In the genomic region with DNA sequence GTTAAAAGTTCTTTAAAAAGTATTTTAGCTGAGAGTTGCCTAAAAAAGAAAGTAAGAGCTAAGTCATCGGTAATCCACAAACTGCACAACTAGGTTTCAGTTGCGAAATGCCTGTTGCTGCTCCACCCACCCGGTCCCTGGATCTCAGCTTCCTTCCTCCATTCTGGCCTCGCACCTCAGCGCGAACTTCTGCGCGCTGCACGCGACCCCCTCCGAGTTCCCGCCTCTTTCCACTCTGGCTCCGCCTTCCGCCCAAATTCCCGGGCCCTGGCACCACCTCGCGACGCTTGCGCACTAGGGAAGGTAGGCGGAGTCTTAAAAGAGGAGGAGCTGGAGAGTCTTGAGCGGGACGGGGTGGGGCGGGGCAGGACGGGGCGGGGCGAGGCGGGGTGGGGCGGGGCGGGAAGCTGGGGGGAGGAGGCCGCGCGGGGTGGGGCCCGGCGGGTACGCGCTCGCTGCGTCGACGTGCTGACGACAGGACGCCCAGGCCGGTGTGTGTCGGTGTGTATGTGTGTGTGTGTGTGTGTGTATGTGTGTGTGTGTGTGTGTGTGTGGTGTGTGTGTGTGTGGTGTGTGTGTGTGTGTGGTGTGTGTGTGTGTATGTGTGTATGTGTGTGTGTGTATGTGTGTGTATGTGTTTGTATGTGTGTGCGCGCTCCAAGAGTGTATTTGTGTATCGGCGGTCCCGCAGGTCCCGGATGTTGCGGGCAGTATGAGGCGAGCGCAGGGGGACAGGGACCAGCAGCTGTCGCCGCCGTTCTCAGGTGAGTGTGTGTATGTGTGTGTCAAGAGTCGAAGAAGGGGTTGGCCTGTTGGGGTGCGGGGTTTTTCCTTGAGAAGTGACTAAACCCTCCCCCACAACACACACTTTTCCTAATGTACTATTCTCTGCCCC, we compare ENCODE assay signal across 8 mouse cellular contexts. TPM values are rescaled to one million over a fixed set of nuclear protein-coding genes. Genes with fewer than 3 reads are reported as not detected.
DNase-seq lines count a peak whose midpoint lies in the region; ATAC-seq and TF ChIP-seq lines count a peak whose summit lies in the region.

A gene (plus strand): TSS at position 440 of the 895 bp plus-strand sequence.

- no peaks in the 10 kb centered on the region for H3K36me3 ChIP-seq in embryonic facial prominence, embryonic 14.5 days (ENCODE audit: control insufficient read depth, insufficient read depth, low read length)
- no peaks in the 10 kb centered on the region for H3K36me3 ChIP-seq in limb, embryonic 14.5 days (ENCODE audit: control insufficient read depth, insufficient read depth, low read length)
- H3K36me3 ChIP-seq in midbrain, postnatal 0 days (ENCODE audit: insufficient read depth, low read length): no peaks in the 10 kb centered on the region

- peak; percentile 91 for DNase-seq in 3T3-L1 (ENCODE audit: low read depth, low spot score)
- peak; percentile 83 to 91 for DNase-seq in adrenal gland, postnatal 4 days (ENCODE audit: low spot score in 2 of 2)
- peak; percentile 96 for DNase-seq in embryonic facial prominence, embryonic 14.5 days (ENCODE audit: low spot score)
- DNase-seq in heart, adult 8-10 months (ENCODE audit: low spot score): peak; percentile 93
- peak; percentile 96 for DNase-seq in kidney, adult 9 months
- DNase-seq in limb, embryonic 14.5 days (ENCODE audit: low spot score): peak; percentile 91
- DNase-seq in midbrain, postnatal 0 days (ENCODE audit: low spot score): peak; percentile 92
- peak; percentile 86 to 88 for DNase-seq in spleen, postnatal 14 days (ENCODE audit: low spot score in 2 of 2)

- no peak for TF ChIP-seq POLR2A in limb, embryonic 14.5 days (IDR thresholded peaks at IDR 0.05; ENCODE audit: borderline replicate concordance, extremely low read depth, insufficient read depth, insufficient read length)

- H3K27ac ChIP-seq in embryonic facial prominence, embryonic 14.5 days (replicated peaks; ENCODE audit: low read depth, low read length): peak within 1 kb of the TSS; percentile 97
- H3K27ac ChIP-seq in limb, embryonic 14.5 days (replicated peaks; ENCODE audit: low read depth, low read length): peak within 1 kb of the TSS; percentile 93
- peak within 1 kb of the TSS; percentile 95 for H3K27ac ChIP-seq in midbrain, postnatal 0 days (ENCODE audit: low read depth, low read length)

- H3K9me3 ChIP-seq in embryonic facial prominence, embryonic 14.5 days (ENCODE audit: control insufficient read depth, low read length): no peaks in the 10 kb centered on the region
- no peaks in the 10 kb centered on the region for H3K9me3 ChIP-seq in limb, embryonic 14.5 days (ENCODE audit: control insufficient read depth, low read length)
- H3K9me3 ChIP-seq in midbrain, postnatal 0 days (ENCODE audit: low read length): no peaks in the 10 kb centered on the region

- peak within 1 kb of the TSS; percentile 75 for H3K4me3 ChIP-seq in embryonic facial prominence, embryonic 14.5 days (ENCODE audit: low read depth, low read length)
- peak within 1 kb of the TSS; percentile 59 for H3K4me3 ChIP-seq in limb, embryonic 14.5 days (replicated peaks; ENCODE audit: low read length)
- peak within 1 kb of the TSS; percentile 53 for H3K4me3 ChIP-seq in midbrain, postnatal 0 days (ENCODE audit: low read depth, low read length)

- H3K9ac ChIP-seq in embryonic facial prominence, embryonic 14.5 days (ENCODE audit: low read depth, low read length): peak within 1 kb of the TSS; percentile 80
- peak within 1 kb of the TSS; percentile 59 for H3K9ac ChIP-seq in limb, embryonic 14.5 days (ENCODE audit: low read depth, low read length, severe bottlenecking)
- H3K9ac ChIP-seq in midbrain, postnatal 0 days (replicated peaks; ENCODE audit: low read length, poor library complexity, severe bottlenecking): peak within 1 kb of the TSS; percentile 70

- 2% methylated on average over 41 of the region's 58 CpGs for WGBS in embryonic facial prominence, embryonic 14.5 days
- 4% methylated on average over 51 of the region's 58 CpGs for WGBS in limb, embryonic 14.5 days
- 2% methylated on average over 37 of the region's 58 CpGs for WGBS in midbrain, postnatal 0 days

- ATAC-seq in embryonic facial prominence, embryonic 14.5 days (ENCODE audit: low read depth): peak; percentile 86
- peak; percentile 86 for ATAC-seq in limb, embryonic 14.5 days (ENCODE audit: low FRiP score, low read depth)
- ATAC-seq in midbrain, postnatal 0 days (ENCODE audit: low FRiP score): peak; percentile 87

- H3K4me1 ChIP-seq in embryonic facial prominence, embryonic 14.5 days (ENCODE audit: control insufficient read depth, insufficient read depth, low read length): peaks cover 19% of the 10 kb centered on the region
- H3K4me1 ChIP-seq in limb, embryonic 14.5 days (ENCODE audit: control insufficient read depth, insufficient read depth, low read length): peaks cover 13% of the 10 kb centered on the region
- peaks cover 12% of the 10 kb centered on the region for H3K4me1 ChIP-seq in midbrain, postnatal 0 days (ENCODE audit: insufficient read depth, low read length)

- H3K27me3 ChIP-seq in embryonic facial prominence, embryonic 14.5 days (replicated peaks; ENCODE audit: control insufficient read depth, insufficient read depth, low read length): no peaks in the 10 kb centered on the region
- H3K27me3 ChIP-seq in limb, embryonic 14.5 days (ENCODE audit: control insufficient read depth, insufficient read depth, low read length): no peaks in the 10 kb centered on the region
- no peaks in the 10 kb centered on the region for H3K27me3 ChIP-seq in midbrain, postnatal 0 days (ENCODE audit: insufficient read depth, low read length)

- peak; percentile 20; the same call in 1 of the 2 replicates for TF ChIP-seq CTCF in midbrain, postnatal 0 days (IDR thresholded peaks at IDR 0.05)

- H3K4me2 ChIP-seq in embryonic facial prominence, embryonic 14.5 days (ENCODE audit: low read depth, low read length): peak within 1 kb of the TSS; percentile 82
- peak within 1 kb of the TSS; percentile 58 for H3K4me2 ChIP-seq in limb, embryonic 14.5 days (replicated peaks; ENCODE audit: low read depth, low read length, severe bottlenecking)
- H3K4me2 ChIP-seq in midbrain, postnatal 0 days (ENCODE audit: low read depth, low read length, poor library complexity, severe bottlenecking): peak within 1 kb of the TSS; percentile 72

RNA-seq across cellular contexts. Expression of the gene that starts here (rescaled TPM):
- 100 to 1,000 TPM; 122 to 124 TPM for total RNA-seq in adrenal gland, postnatal 4 days (2021)
- polyA plus RNA-seq in embryonic facial prominence, embryonic 14.5 days (2014; fragmentation: Nextera tagmentation; extraction: Ambion mirVana): 98.3 and 106 TPM in 2 replicates
- 100 to 1,000 TPM; 159 to 184 (median 160) TPM for total RNA-seq in heart, adult 8-10 months (2022)
- 45.1 and 51.3 TPM in 2 replicates for polyA plus RNA-seq in limb, embryonic 14.5 days (2012; rRNA removed)
- 92.7 and 98.2 TPM in 2 replicates for polyA plus RNA-seq in limb, embryonic 14.5 days (2014; fragmentation: Nextera tagmentation; extraction: Ambion mirVana)
- total RNA-seq in midbrain, postnatal 0 days (2014; rRNA removed): 54.3 and 66.5 TPM in 2 replicates
- polyA plus RNA-seq in midbrain, postnatal 0 days (2015; fragmentation: Nextera tagmentation; extraction: Ambion mirVana): 192 and 231 TPM in 2 replicates

Comparison
In these comparisons a context has a peak if more than half of its experiments do, and no peak if none do; other contexts are left out.
1. Peak in every context shown above with its lines: DNase-seq, ATAC-seq, H3K4me3 ChIP-seq and H3K27ac ChIP-seq.